Mouse (Mus musculus) midbrain, embryonic 10.5 days (tissue): ENCODE results near the gene Kcnip1. TPM values are rescaled to one million over a fixed set of nuclear protein-coding genes. Genes with fewer than 3 reads are reported as not detected.

ENCODE experiments used
- DNase-seq: peaks from one replicate; pipeline ENCODE4 v3.0.0-alpha.2; 2017; ENCODE audit warnings: low spot score
- H3K27ac ChIP-seq: fragments of 300-500 bp; sonication (generic); replicated peaks from 2 replicates; pipeline ENCODE4 v1.5.1; 2016; ENCODE audit warnings: mild to moderate bottlenecking
- H3K27me3 ChIP-seq: fragments of 300-500 bp; sonication (generic); 2 replicates; pipeline ENCODE4 v1.6.1; 2016; ENCODE audit warnings: low read depth, mild to moderate bottlenecking; ENCODE audit not compliant: poor library complexity, severe bottlenecking
- H3K36me3 ChIP-seq: fragments of 300-500 bp; sonication (generic); 2 replicates; pipeline ENCODE4 v1.6.1; 2016; ENCODE audit warnings: mild to moderate bottlenecking, moderate library complexity
- H3K4me1 ChIP-seq: fragments of 300-500 bp; sonication (generic); 2 replicates; pipeline ENCODE4 v1.6.1; 2016
- H3K4me3 ChIP-seq: fragments of 300-500 bp; sonication (generic); 2 replicates; pipeline ENCODE4 v1.5.1; 2016; ENCODE audit warnings: mild to moderate bottlenecking, moderate library complexity
- H3K9me3 ChIP-seq: fragments of 300-500 bp; sonication (generic); replicated peaks from 2 replicates; pipeline ENCODE4 v1.6.1; 2016; ENCODE audit warnings: mild to moderate bottlenecking
- WGBS: fragments of 180-500 bp; shearing (Covaris S2); methylation state at CpG from one replicate; pipeline ENCODE4 v1.1.7; 2016; 5-methylcytosine and 5-hydroxymethylcytosine counted together
- polyA plus RNA-seq: library from polyadenylated mRNA; unstranded; fragments of >200 nt; fragmentation: Nextera tagmentation; extraction: Ambion mirVana; gene quantifications from 2 replicates; pipeline ENCODE4 v1.2.1, GENCODE M21; 2016

The Kcnip1 gene
- polyA plus RNA-seq, 1 experiment from 2014 or later = 5.8 TPM

GRCm38 (mm10) chr11:33951155-33951554, 41.8 kb downstream of the Kcnip1 start:
- H3K27me3 ChIP-seq = no peaks in the 10 kb centered on the region
- 47% methylated on average over 5 of the region's 5 CpGs for WGBS
- no peak for DNase-seq

GRCm38 (mm10) chr11:33946501-33946900, 46.5 kb downstream of the Kcnip1 start:
- Histone ChIP-seq H3K36me3 (no peaks in the 10 kb centered on the region), H3K9me3 (no peaks in the 10 kb centered on the region), H3K27me3 (no peaks in the 10 kb centered on the region), H3K4me3 (no peak overlapping the region), H3K27ac (no peak overlapping the region), H3K4me1 (peaks cover 6% of the 10 kb centered on the region; the same call in 1 of the 2 replicates)
- DNase-seq = no peak
- 80% methylated on average over 4 of the region's 4 CpGs for WGBS

More at GRCm38 (mm10) chr11:33951155-33951554, 41.8 kb downstream of the Kcnip1 start:
- Histone ChIP-seq H3K27ac (no peak overlapping the region; the same call in 1 of the 2 replicates), H3K4me3 (no peak overlapping the region), H3K9me3 (no peaks in the 10 kb centered on the region), H3K36me3 (no peaks in the 10 kb centered on the region), H3K4me1 (peaks cover 12% of the 10 kb centered on the region)

DNA sequence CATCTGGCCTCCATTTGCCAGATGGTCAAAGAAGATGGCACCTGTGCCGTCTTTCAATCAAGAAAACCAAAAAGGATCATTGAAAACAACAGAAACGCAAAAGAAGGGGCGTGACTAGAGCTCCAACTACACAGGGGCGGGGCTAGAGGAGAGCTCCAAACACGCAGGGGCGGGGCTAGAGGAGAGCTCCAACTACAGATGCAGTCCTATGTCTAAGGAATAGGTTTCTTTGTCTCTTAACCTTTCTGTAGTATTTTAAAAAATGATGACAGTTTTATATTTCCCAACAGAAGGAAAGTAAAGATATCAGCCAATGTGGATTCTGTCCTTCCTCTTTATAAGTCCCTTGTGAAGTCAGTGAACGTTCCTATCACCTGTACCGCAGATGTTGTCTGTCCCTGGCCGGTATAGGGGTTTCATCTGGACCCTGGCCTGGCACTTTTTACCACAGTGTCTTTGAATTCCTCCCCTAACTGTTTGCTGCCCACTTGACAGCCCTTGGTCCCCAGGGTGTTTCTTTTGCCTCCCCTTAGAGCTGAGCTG, 48.1 kb downstream of the Kcnip1 start:
- no peak for DNase-seq
- 90% methylated on average over 9 of the region's 9 CpGs for WGBS
- no peak overlapping the region for H3K4me3 ChIP-seq
- H3K36me3 ChIP-seq = no peaks in the 10 kb centered on the region
- no peaks in the 10 kb centered on the region for H3K4me1 ChIP-seq
- no peaks in the 10 kb centered on the region for H3K9me3 ChIP-seq
- no peaks in the 10 kb centered on the region for H3K27me3 ChIP-seq
- H3K27ac ChIP-seq = no peak overlapping the region

DNA sequence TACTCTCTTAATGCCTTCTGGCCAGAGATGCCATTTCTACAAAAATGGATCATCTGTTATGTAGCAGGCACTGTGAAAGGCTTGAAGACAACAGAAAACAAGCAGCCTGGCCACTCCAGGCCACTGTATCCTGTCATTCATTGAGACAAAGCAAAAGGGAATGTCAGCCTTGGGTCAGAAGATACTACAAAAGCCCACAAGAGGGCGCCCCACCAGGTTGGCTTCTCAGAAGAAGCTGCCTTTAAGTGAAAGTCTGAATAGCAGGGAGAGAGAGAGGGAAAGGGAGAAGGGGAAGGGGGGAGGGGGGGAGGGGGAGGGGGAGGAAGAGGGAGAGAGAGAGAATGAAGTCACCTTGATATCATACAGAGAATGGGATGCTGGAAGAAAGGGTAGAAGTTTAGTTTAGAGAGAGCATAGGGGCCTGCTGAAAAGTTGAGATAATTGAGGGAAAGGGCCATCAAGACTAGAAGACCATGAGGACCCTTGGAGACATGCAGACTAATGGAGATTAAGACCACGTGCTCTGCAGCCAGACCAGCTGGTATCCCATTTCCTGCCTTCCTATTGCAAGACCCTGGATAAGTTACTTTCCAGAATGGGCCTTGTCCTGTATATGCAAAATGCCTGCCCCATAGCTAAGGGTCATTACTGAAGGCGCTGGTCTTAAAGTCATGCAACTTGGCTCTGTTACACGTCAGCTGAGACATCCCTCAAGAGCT, 48.7 kb downstream of the Kcnip1 start:
- H3K27me3 ChIP-seq = no peaks in the 10 kb centered on the region
- H3K27ac ChIP-seq = no peak overlapping the region
- peak; percentile 45 for DNase-seq
- H3K4me1 ChIP-seq = 0 out of 2 replicates have a peak, but pooled peaks cover 3% of the 10 kb centered on the region
- H3K4me3 ChIP-seq = no peak overlapping the region
- WGBS = 71% methylated on average over 4 of the region's 4 CpGs
- H3K9me3 ChIP-seq = no peaks in the 10 kb centered on the region
- H3K36me3 ChIP-seq = no peaks in the 10 kb centered on the region

- no peak for DNase-seq
- no peak overlapping the region for H3K4me3 ChIP-seq
- no peaks in the 10 kb centered on the region for H3K27me3 ChIP-seq
- H3K4me1 ChIP-seq = peaks cover 9% of the 10 kb centered on the region; the same call in 1 of the 2 replicates
- no peaks in the 10 kb centered on the region for H3K9me3 ChIP-seq
- H3K27ac ChIP-seq = no peak overlapping the region
- no peaks in the 10 kb centered on the region for H3K36me3 ChIP-seq
- WGBS = 75% methylated on average over 1 of the region's 1 CpGs
Measured at GRCm38 (mm10) chr11:33943565-33943964, 49.4 kb downstream of the Kcnip1 start.

DNA sequence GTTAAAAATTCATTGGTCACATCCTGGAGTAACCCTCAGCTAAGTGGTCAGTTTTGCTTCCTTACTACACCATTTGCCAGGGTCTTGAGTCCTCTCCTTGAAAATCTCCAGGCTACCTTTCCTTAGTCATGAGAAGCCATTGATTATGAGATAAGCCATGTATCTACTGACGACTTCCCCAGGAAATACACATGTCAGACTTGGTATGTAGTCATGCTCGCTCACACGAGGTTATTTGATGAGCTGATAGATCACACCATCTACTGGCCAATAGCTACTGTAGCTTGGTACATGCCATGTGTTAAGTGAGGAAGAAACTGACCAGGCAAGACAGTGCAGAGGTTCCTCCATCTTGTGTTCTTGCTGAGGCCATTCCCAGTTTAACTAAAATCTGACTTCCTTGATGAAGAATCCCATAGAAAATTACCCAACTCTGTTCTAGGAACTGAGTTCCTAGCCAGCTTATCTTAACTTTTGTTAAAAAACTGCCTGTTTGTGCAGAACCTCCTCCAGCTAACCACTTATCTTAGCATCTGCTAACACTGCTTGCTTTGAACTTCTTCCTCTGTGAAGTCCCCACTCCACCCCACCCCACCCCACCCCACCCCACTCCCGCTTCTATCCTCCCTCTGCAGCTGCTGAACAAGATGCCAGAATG, 53.4 kb downstream of the Kcnip1 start:
- Histone ChIP-seq H3K36me3 (no peaks in the 10 kb centered on the region), H3K4me3 (no peak overlapping the region), H3K4me1 (peaks cover 10% of the 10 kb centered on the region; the same call in 1 of the 2 replicates), H3K27ac (no peak overlapping the region), H3K9me3 (no peaks in the 10 kb centered on the region), H3K27me3 (no peaks in the 10 kb centered on the region)
- no peak for DNase-seq
- WGBS = 85% methylated on average over 4 of the region's 4 CpGs

DNA sequence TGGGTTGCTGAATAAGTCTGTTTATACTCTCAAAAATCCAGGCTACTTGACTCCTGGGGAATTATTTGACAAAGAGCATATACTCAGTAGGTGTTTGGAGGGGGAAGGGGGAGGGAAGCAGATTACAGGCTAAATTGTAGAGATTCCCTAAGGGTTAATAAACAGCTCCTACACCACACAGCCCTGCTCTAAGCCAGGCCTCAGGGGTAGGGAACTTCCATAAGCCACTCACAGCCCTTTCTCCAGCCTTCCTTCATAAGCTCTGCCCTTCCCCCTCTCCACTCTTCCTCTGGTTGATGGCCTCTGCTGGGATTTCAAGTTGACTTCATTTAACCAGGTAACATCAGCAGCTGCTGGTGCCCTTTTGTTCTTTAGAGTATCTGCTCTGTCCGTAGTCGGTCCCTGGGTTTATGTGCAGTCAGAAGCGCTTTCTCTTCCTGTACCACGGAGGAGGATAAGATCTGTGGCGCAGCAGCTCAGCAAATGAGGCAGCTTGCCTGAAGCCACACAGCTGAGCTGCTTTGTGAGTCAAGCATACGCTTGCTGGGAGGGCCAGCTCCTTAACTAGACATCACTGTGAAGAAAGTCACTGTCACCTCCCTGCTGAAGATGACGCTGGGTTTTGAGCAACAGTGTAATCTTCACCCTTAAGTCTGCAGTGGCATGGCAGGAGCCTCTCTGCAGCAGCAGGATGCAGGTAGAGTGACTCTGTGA, 54.2 kb downstream of the Kcnip1 start:
- WGBS = 54% methylated on average over 7 of the region's 7 CpGs
- Histone ChIP-seq H3K36me3 (no peaks in the 10 kb centered on the region), H3K27me3 (no peaks in the 10 kb centered on the region), H3K4me3 (no peak overlapping the region), H3K9me3 (no peaks in the 10 kb centered on the region), H3K27ac (0 out of 2 replicates have a peak overlapping the region, but pooled peaks have one; percentile 43), H3K4me1 (peaks cover 10% of the 10 kb centered on the region; the same call in 1 of the 2 replicates)
- no peak for DNase-seq

DNA sequence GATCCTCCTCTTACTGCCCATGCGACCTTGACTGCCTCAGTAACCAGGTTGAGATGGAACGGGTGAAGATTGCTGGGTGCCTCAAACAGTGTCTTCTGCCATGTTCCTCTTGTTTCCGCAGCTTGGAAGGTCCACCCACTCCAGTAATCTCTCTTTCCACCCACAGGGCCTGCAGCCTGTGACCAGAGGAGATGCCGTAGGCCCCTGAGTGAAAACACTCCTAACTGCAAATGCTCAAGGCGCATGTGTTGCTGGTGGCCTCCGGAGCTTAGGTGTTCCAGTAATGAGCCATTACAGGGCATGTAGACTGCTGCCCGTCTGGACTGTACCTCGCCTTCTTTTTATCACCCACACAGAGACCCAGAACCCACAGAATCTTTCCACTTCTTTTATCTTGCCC, 55.3 kb downstream of the Kcnip1 start:
- Histone ChIP-seq H3K36me3 (no peaks in the 10 kb centered on the region), H3K4me3 (no peak overlapping the region), H3K27ac (no peak overlapping the region), H3K9me3 (no peaks in the 10 kb centered on the region), H3K27me3 (no peaks in the 10 kb centered on the region), H3K4me1 (peaks cover 10% of the 10 kb centered on the region; the same call in 1 of the 2 replicates)
- 90% methylated on average over 8 of the region's 8 CpGs for WGBS
- DNase-seq = no peak

GRCm38 (mm10) chr11:33934286-33934685, 58.7 kb downstream of the Kcnip1 start:
- no peak for DNase-seq
- H3K27me3 ChIP-seq = no peaks in the 10 kb centered on the region
- H3K27ac ChIP-seq = no peak overlapping the region
- 65% methylated on average over 9 of the region's 9 CpGs for WGBS
- peaks cover 23% of the 10 kb centered on the region for H3K4me1 ChIP-seq
- no peaks in the 10 kb centered on the region for H3K9me3 ChIP-seq
- no peaks in the 10 kb centered on the region for H3K36me3 ChIP-seq
- no peak overlapping the region for H3K4me3 ChIP-seq

- Histone ChIP-seq H3K4me3 (no peak overlapping the region), H3K36me3 (no peaks in the 10 kb centered on the region), H3K27me3 (peaks cover 8% of the 10 kb centered on the region; the same call in 1 of the 2 replicates), H3K9me3 (no peaks in the 10 kb centered on the region), H3K4me1 (peaks cover 18% of the 10 kb centered on the region), H3K27ac (peak overlapping the region; percentile 10; the same call in 1 of the 2 replicates)
- no peak for DNase-seq
- 78% methylated on average over 18 of the region's 18 CpGs for WGBS
Measured at GRCm38 (mm10) chr11:33932386-33933111, 60.4 kb downstream of the Kcnip1 start.

DNA sequence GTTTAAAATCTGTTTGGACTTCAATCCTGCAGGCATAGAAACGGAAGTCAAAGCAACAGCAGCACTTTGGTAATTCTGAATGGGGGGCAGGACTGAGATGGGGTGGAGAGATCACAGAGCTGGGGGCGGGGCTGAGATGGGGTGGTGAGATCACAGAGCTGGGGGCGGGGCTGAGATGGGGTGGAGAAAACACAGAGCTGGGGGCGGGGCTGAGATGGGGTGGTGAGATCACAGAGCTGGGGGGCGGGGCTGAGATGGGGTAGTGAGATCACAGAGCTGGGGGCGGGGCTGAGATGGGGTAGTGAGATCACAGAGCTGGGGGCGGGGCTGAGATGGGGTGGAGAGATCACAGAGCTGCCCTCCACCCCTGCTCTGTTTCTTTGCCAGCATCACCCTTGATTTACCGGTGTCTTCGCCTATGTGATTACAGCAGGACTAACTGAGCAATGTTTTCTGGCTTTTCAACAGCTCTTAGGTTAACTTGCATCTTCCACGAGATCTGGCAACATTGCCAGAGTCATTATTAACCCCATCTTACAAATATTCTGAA, 61.0 kb downstream of the Kcnip1 start:
- no peaks in the 10 kb centered on the region for H3K36me3 ChIP-seq
- H3K4me3 ChIP-seq = no peak overlapping the region; the same call in 1 of the 2 replicates
- peaks cover 8% of the 10 kb centered on the region; the same call in 1 of the 2 replicates for H3K27me3 ChIP-seq
- H3K4me1 ChIP-seq = peaks cover 18% of the 10 kb centered on the region
- DNase-seq = peak; percentile 74
- WGBS = 9% methylated on average over 10 of the region's 10 CpGs
- no peaks in the 10 kb centered on the region for H3K9me3 ChIP-seq
- peak overlapping the region; percentile 23 for H3K27ac ChIP-seq

GRCm38 (mm10) chr11:33929412-33929811, 63.5 kb downstream of the Kcnip1 start:
- H3K27ac ChIP-seq = no peak overlapping the region
- no peak for DNase-seq

More at GRCm38 (mm10) chr11:33929412-33929811, 63.5 kb downstream of the Kcnip1 start:
- Histone ChIP-seq H3K4me1 (peaks cover 18% of the 10 kb centered on the region), H3K9me3 (no peaks in the 10 kb centered on the region), H3K27me3 (peaks cover 8% of the 10 kb centered on the region; the same call in 1 of the 2 replicates), H3K36me3 (no peaks in the 10 kb centered on the region), H3K4me3 (no peak overlapping the region)
- 77% methylated on average over 11 of the region's 11 CpGs for WGBS
